In genomic region chr15:78982658-78983435, GRCm38 (mm10) we compare ENCODE assay signal across 8 mouse cellular contexts. TPM values are rescaled to one million over a fixed set of nuclear protein-coding genes. Genes with fewer than 3 reads are reported as not detected.
DNase-seq lines count a peak whose midpoint lies in the region; ATAC-seq and TF ChIP-seq lines count a peak whose summit lies in the region.

No protein-coding gene starts in this region.

- H3K4me2 ChIP-seq in heart, embryonic 13.5 days = peak overlapping the region; percentile 90
- peak overlapping the region; percentile 80 for H3K4me2 ChIP-seq in kidney, postnatal 0 days (ENCODE audit: low read length)
- peak overlapping the region; percentile 94 for H3K4me2 ChIP-seq in liver, embryonic 16.5 days (ENCODE audit: low read depth, low read length)
- peak overlapping the region; percentile 95 for H3K4me2 ChIP-seq in neural tube, embryonic 11.5 days (ENCODE audit: low read depth)
- peak overlapping the region; percentile 87 for H3K4me2 ChIP-seq in stomach, embryonic 15.5 days

- peaks cover 2% of the 10 kb centered on the region for H3K36me3 ChIP-seq in heart, embryonic 13.5 days
- H3K36me3 ChIP-seq in kidney, postnatal 0 days (ENCODE audit: insufficient read depth, low read length) = peaks cover 2% of the 10 kb centered on the region; the same call in 1 of the 2 replicates
- no peaks in the 10 kb centered on the region for H3K36me3 ChIP-seq in liver, embryonic 16.5 days (ENCODE audit: control insufficient read depth, insufficient read depth)
- no peaks in the 10 kb centered on the region; the same call in 1 of the 2 replicates for H3K36me3 ChIP-seq in neural tube, embryonic 11.5 days (ENCODE audit: control insufficient read depth, insufficient read depth, low read length)
- H3K36me3 ChIP-seq in stomach, embryonic 15.5 days = no peaks in the 10 kb centered on the region

- TF ChIP-seq POLR2A in brain, embryonic 14.5 days (IDR thresholded peaks at IDR 0.05; ENCODE audit: borderline replicate concordance, extremely low read depth, insufficient read depth, insufficient read length, poor library complexity, severe bottlenecking) = 0 out of 2 replicates have a peak, but pooled peaks have one; percentile 29
- TF ChIP-seq POLR2A in embryonic fibroblast, embryonic 13.5 days (IDR thresholded peaks at IDR 0.05; ENCODE audit: low read depth, low read length) = peak; percentile 84

- no peak for TF ChIP-seq CTCF in brain, embryonic 14.5 days (IDR thresholded peaks at IDR 0.05; ENCODE audit: borderline replicate concordance, extremely low read depth, insufficient read depth, insufficient read length)
- no peak for TF ChIP-seq CTCF in embryonic fibroblast, embryonic 13.5 days (IDR thresholded peaks at IDR 0.05; ENCODE audit: borderline replicate concordance, insufficient read depth, low read length)
- no peak for TF ChIP-seq CTCF in kidney, postnatal 0 days (IDR thresholded peaks at IDR 0.05; ENCODE audit: low read depth)

- H3K27me3 ChIP-seq in heart, embryonic 13.5 days (replicated peaks) = no peaks in the 10 kb centered on the region
- no peaks in the 10 kb centered on the region for H3K27me3 ChIP-seq in kidney, postnatal 0 days (ENCODE audit: insufficient read depth, low read length)
- no peaks in the 10 kb centered on the region for H3K27me3 ChIP-seq in liver, embryonic 16.5 days (ENCODE audit: control insufficient read depth, insufficient read depth, low read depth, low read length)
- H3K27me3 ChIP-seq in neural tube, embryonic 11.5 days (ENCODE audit: control insufficient read depth, insufficient read depth, low read length) = no peaks in the 10 kb centered on the region
- H3K27me3 ChIP-seq in stomach, embryonic 15.5 days (replicated peaks) = no peaks in the 10 kb centered on the region

- under 1% methylated on average over 62 of the region's 67 CpGs for WGBS in heart, embryonic 13.5 days
- WGBS in kidney, postnatal 0 days = under 1% methylated on average over 55 of the region's 67 CpGs
- WGBS in liver, embryonic 16.5 days (ENCODE audit: insufficient replicate concordance) = under 1% methylated on average over 62 of the region's 67 CpGs
- under 1% methylated on average over 56 of the region's 67 CpGs for WGBS in neural tube, embryonic 11.5 days
- under 1% methylated on average over 65 of the region's 67 CpGs for WGBS in stomach, embryonic 15.5 days

- H3K9ac ChIP-seq in heart, embryonic 13.5 days = peak overlapping the region; percentile 96
- peak overlapping the region; percentile 89 for H3K9ac ChIP-seq in kidney, postnatal 0 days (ENCODE audit: low read depth, low read length)
- H3K9ac ChIP-seq in liver, embryonic 16.5 days (ENCODE audit: low read depth, low read length) = peak overlapping the region; percentile 96
- peak overlapping the region; percentile 74 for H3K9ac ChIP-seq in neural tube, embryonic 11.5 days (ENCODE audit: low read length)
- peak overlapping the region; percentile 81 for H3K9ac ChIP-seq in stomach, embryonic 15.5 days

- H3K27ac ChIP-seq in embryonic fibroblast, embryonic 13.5 days (ENCODE audit: insufficient read depth, low read length) = peak overlapping the region; percentile 67
- H3K27ac ChIP-seq in heart, embryonic 13.5 days (replicated peaks) = peak overlapping the region; percentile 95
- peak overlapping the region; percentile 96 for H3K27ac ChIP-seq in kidney, postnatal 0 days
- peak overlapping the region; percentile 98 for H3K27ac ChIP-seq in liver, embryonic 16.5 days (ENCODE audit: low read length)
- peak overlapping the region; percentile 67; the same call in 1 of the 2 replicates for H3K27ac ChIP-seq in neural tube, embryonic 11.5 days (ENCODE audit: low read depth, low read length)
- peak overlapping the region; percentile 95 for H3K27ac ChIP-seq in stomach, embryonic 15.5 days

- peaks cover 10% of the 10 kb centered on the region; the same call in 1 of the 2 replicates for H3K4me1 ChIP-seq in embryonic fibroblast, embryonic 13.5 days (ENCODE audit: control insufficient read depth, insufficient read depth, low read length)
- peaks cover 74% of the 10 kb centered on the region for H3K4me1 ChIP-seq in heart, embryonic 13.5 days
- H3K4me1 ChIP-seq in kidney, postnatal 0 days (replicated peaks; ENCODE audit: insufficient read depth, low read length) = peaks cover 19% of the 10 kb centered on the region
- H3K4me1 ChIP-seq in liver, embryonic 16.5 days (ENCODE audit: control insufficient read depth, low read depth, low read length) = peaks cover 38% of the 10 kb centered on the region
- H3K4me1 ChIP-seq in neural tube, embryonic 11.5 days (ENCODE audit: control insufficient read depth, insufficient read depth, low read length) = peaks cover 26% of the 10 kb centered on the region
- peaks cover 63% of the 10 kb centered on the region for H3K4me1 ChIP-seq in stomach, embryonic 15.5 days

- peak overlapping the region; percentile 82 for H3K4me3 ChIP-seq in embryonic fibroblast, embryonic 13.5 days (ENCODE audit: insufficient read depth, low read length)
- peak overlapping the region; percentile 97 for H3K4me3 ChIP-seq in heart, embryonic 13.5 days
- peak overlapping the region; percentile 89 for H3K4me3 ChIP-seq in kidney, postnatal 0 days (replicated peaks; ENCODE audit: low read depth, low read length)
- peak overlapping the region; percentile 99 for H3K4me3 ChIP-seq in liver, embryonic 16.5 days (ENCODE audit: low read depth, low read length)
- H3K4me3 ChIP-seq in neural tube, embryonic 11.5 days (ENCODE audit: low read depth, low read length) = peak overlapping the region; percentile 89
- H3K4me3 ChIP-seq in stomach, embryonic 15.5 days (replicated peaks) = peak overlapping the region; percentile 86

- no peaks in the 10 kb centered on the region for H3K9me3 ChIP-seq in heart, embryonic 13.5 days
- no peaks in the 10 kb centered on the region for H3K9me3 ChIP-seq in kidney, postnatal 0 days (replicated peaks; ENCODE audit: low read length)
- H3K9me3 ChIP-seq in liver, embryonic 16.5 days (replicated peaks; ENCODE audit: control insufficient read depth, low read length) = no peaks in the 10 kb centered on the region
- no peaks in the 10 kb centered on the region for H3K9me3 ChIP-seq in neural tube, embryonic 11.5 days (ENCODE audit: control insufficient read depth, low read length)
- no peaks in the 10 kb centered on the region for H3K9me3 ChIP-seq in stomach, embryonic 15.5 days

- DNase-seq in CD8-positive naive resting alpha-beta T cell, adult 2 months (ENCODE audit: low read depth in 2 of 2, low spot score in 2 of 2) = peak; percentile 59 to 65
- peak; percentile 95 for DNase-seq in brain, embryonic 14.5 days (ENCODE audit: low read depth)
- peak; percentile 95 for DNase-seq in kidney, postnatal 0 days (ENCODE audit: low spot score)
- peak; percentile 90 for DNase-seq in neural tube, embryonic 11.5 days (ENCODE audit: low spot score)

- ATAC-seq in heart, embryonic 13.5 days (ENCODE audit: extremely low read depth, insufficient number of reproducible peaks, low FRiP score, low TSS enrichment) = peak; percentile 81
- ATAC-seq in kidney, postnatal 0 days (replicated peaks; ENCODE audit: low FRiP score, low read depth) = peak; percentile 85
- ATAC-seq in liver, embryonic 16.5 days (ENCODE audit: low read depth) = peak; percentile 90
- peak; percentile 88 for ATAC-seq in neural tube, embryonic 11.5 days (ENCODE audit: insufficient read depth, low FRiP score, low TSS enrichment)
- ATAC-seq in stomach, embryonic 15.5 days (ENCODE audit: insufficient read depth, low FRiP score, low read depth) = peak; percentile 86

RNA-seq across cellular contexts. Expression of gene Triobp, which starts 35.3 kb away (rescaled TPM):
- polyA plus RNA-seq in brain, embryonic 14.5 days (2012; rRNA removed) = 51.2 and 74.5 TPM in 2 replicates
- polyA plus RNA-seq in embryonic fibroblast, embryonic 13.5 days (2011; ENCODE audit: insufficient read length, low read depth, missing spikeins) = 34.2 and 45.6 TPM in 2 replicates
- polyA plus RNA-seq in heart, embryonic 13.5 days (2015; fragmentation: Nextera tagmentation; extraction: Ambion mirVana) = 45.8 and 46.8 TPM in 2 replicates
- 30.5 and 33.0 TPM in 2 replicates for polyA plus RNA-seq in kidney, postnatal 0 days (2015; fragmentation: Nextera tagmentation; extraction: Ambion mirVana)
- 18.0 and 20.8 TPM in 2 replicates for polyA plus RNA-seq in liver, embryonic 16.5 days (2015; fragmentation: Nextera tagmentation; extraction: Ambion mirVana)
- 42.4 and 46.4 TPM in 2 replicates for polyA plus RNA-seq in neural tube, embryonic 11.5 days (2014; fragmentation: Nextera tagmentation; extraction: Ambion mirVana)
- 54.4 TPM in 2 replicates for polyA plus RNA-seq in stomach, embryonic 15.5 days (2015; fragmentation: Nextera tagmentation; extraction: Ambion mirVana)

RNA-seq across cellular contexts. Expression of gene H1f0, which starts 45.4 kb away (rescaled TPM):
- 198 and 310 TPM in 2 replicates for polyA plus RNA-seq in brain, embryonic 14.5 days (2012; rRNA removed)
- polyA plus RNA-seq in embryonic fibroblast, embryonic 13.5 days (2011; ENCODE audit: insufficient read length, low read depth, missing spikeins) = 107 and 206 TPM in 2 replicates
- polyA plus RNA-seq in heart, embryonic 13.5 days (2015; fragmentation: Nextera tagmentation; extraction: Ambion mirVana) = 237 and 238 TPM in 2 replicates
- polyA plus RNA-seq in kidney, postnatal 0 days (2015; fragmentation: Nextera tagmentation; extraction: Ambion mirVana) = 522 and 524 TPM in 2 replicates
- polyA plus RNA-seq in liver, embryonic 16.5 days (2015; fragmentation: Nextera tagmentation; extraction: Ambion mirVana) = 134 and 136 TPM in 2 replicates
- 289 and 340 TPM in 2 replicates for polyA plus RNA-seq in neural tube, embryonic 11.5 days (2014; fragmentation: Nextera tagmentation; extraction: Ambion mirVana)
- 546 and 587 TPM in 2 replicates for polyA plus RNA-seq in stomach, embryonic 15.5 days (2015; fragmentation: Nextera tagmentation; extraction: Ambion mirVana)

RNA-seq across cellular contexts. Expression of gene Nol12, which starts 48.1 kb away (rescaled TPM):
- 45.7 and 50.1 TPM in 2 replicates for polyA plus RNA-seq in brain, embryonic 14.5 days (2012; rRNA removed)
- polyA plus RNA-seq in embryonic fibroblast, embryonic 13.5 days (2011; ENCODE audit: insufficient read length, low read depth, missing spikeins) = 46.6 and 55.4 TPM in 2 replicates
- 37.3 and 42.9 TPM in 2 replicates for polyA plus RNA-seq in heart, embryonic 13.5 days (2015; fragmentation: Nextera tagmentation; extraction: Ambion mirVana)
- 43.8 and 46.8 TPM in 2 replicates for polyA plus RNA-seq in kidney, postnatal 0 days (2015; fragmentation: Nextera tagmentation; extraction: Ambion mirVana)
- 24.0 and 25.1 TPM in 2 replicates for polyA plus RNA-seq in liver, embryonic 16.5 days (2015; fragmentation: Nextera tagmentation; extraction: Ambion mirVana)
- 55.9 and 58.8 TPM in 2 replicates for polyA plus RNA-seq in neural tube, embryonic 11.5 days (2014; fragmentation: Nextera tagmentation; extraction: Ambion mirVana)
- polyA plus RNA-seq in stomach, embryonic 15.5 days (2015; fragmentation: Nextera tagmentation; extraction: Ambion mirVana) = 47.4 and 49.9 TPM in 2 replicates

RNA-seq across cellular contexts. Expression of gene Lgals1, which starts 56.3 kb away (rescaled TPM):
- 168 and 194 TPM in 2 replicates for polyA plus RNA-seq in brain, embryonic 14.5 days (2012; rRNA removed)
- 4,027 and 4,662 TPM in 2 replicates for polyA plus RNA-seq in embryonic fibroblast, embryonic 13.5 days (2011; ENCODE audit: insufficient read length, low read depth, missing spikeins)
- polyA plus RNA-seq in heart, embryonic 13.5 days (2015; fragmentation: Nextera tagmentation; extraction: Ambion mirVana) = 798 and 814 TPM in 2 replicates
- polyA plus RNA-seq in kidney, postnatal 0 days (2015; fragmentation: Nextera tagmentation; extraction: Ambion mirVana) = 576 and 592 TPM in 2 replicates
- 295 and 318 TPM in 2 replicates for polyA plus RNA-seq in liver, embryonic 16.5 days (2015; fragmentation: Nextera tagmentation; extraction: Ambion mirVana)
- 263 and 311 TPM in 2 replicates for polyA plus RNA-seq in neural tube, embryonic 11.5 days (2014; fragmentation: Nextera tagmentation; extraction: Ambion mirVana)
- polyA plus RNA-seq in stomach, embryonic 15.5 days (2015; fragmentation: Nextera tagmentation; extraction: Ambion mirVana) = 1,300 and 1,476 TPM in 2 replicates

RNA-seq across cellular contexts. Expression of gene Galr3, which starts 58.8 kb away (rescaled TPM):
- polyA plus RNA-seq in brain, embryonic 14.5 days (2012; rRNA removed) = 0.13 and 0.19 TPM in 2 replicates
- polyA plus RNA-seq in embryonic fibroblast, embryonic 13.5 days (2011; ENCODE audit: insufficient read length, low read depth, missing spikeins) = not detected in 2 replicates
- polyA plus RNA-seq in heart, embryonic 13.5 days (2015; fragmentation: Nextera tagmentation; extraction: Ambion mirVana) = not detected in 2 replicates
- 0.13 and 0.24 TPM in 2 replicates for polyA plus RNA-seq in kidney, postnatal 0 days (2015; fragmentation: Nextera tagmentation; extraction: Ambion mirVana)
- polyA plus RNA-seq in liver, embryonic 16.5 days (2015; fragmentation: Nextera tagmentation; extraction: Ambion mirVana) = 0.20 TPM in 1 of 2 replicates, not detected in the other
- polyA plus RNA-seq in neural tube, embryonic 11.5 days (2014; fragmentation: Nextera tagmentation; extraction: Ambion mirVana) = not detected in 2 replicates
- 0.68 and 0.89 TPM in 2 replicates for polyA plus RNA-seq in stomach, embryonic 15.5 days (2015; fragmentation: Nextera tagmentation; extraction: Ambion mirVana)

Comparison
In these comparisons a context has a peak if more than half of its experiments do, and no peak if none do; other contexts are left out.
1. Peak in every context shown above with its lines: DNase-seq, ATAC-seq, H3K4me3 ChIP-seq and H3K27ac ChIP-seq.